Mouse (Mus musculus) adrenal gland, adult 2 months (tissue): Measurements from ENCODE around the gene Ly6g6c. TPM values are rescaled to one million over a fixed set of nuclear protein-coding genes. Genes with fewer than 3 reads are reported as not detected.

Experiments used
- DNase-seq: peaks from one replicate; pipeline ENCODE4 v3.0.0; 2021
- polyA plus RNA-seq: library from polyadenylated mRNA; depleted of rRNA; stranded (reverse); fragments of >200 nt; gene quantifications from 2 replicates; pipeline ENCODE4 v1.2.3, GENCODE M21; 2012; rRNA removed
- total RNA-seq, 2 experiments: library from RNA; stranded (reverse); gene quantifications; 2 replicates each; pipeline ENCODE4 v1.2.3; 2021

Gene Ly6g6c
- total and polyA plus RNA-seq, 3 experiments = not detected

DNA sequence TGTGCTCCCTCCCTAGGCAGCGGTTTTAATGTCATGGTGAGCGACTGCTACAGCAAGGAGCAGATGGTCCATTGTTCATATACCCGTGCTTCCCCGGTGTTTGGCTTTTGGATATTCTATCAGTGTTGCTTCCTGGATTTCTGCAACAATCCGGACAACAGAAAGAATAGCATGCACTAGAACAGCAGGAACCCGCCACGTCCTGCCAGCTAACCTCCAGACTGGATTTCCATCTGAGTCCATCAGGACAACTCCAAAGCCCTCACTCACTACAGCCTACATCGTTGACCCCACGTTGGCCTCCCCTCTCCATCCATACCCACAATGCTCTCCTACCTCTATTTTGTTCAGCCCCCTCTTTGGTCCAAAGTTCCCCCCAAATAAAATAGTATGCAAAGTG lies 46.6 kb downstream of the Ly6g6c start:
- no peak for DNase-seq

DNA sequence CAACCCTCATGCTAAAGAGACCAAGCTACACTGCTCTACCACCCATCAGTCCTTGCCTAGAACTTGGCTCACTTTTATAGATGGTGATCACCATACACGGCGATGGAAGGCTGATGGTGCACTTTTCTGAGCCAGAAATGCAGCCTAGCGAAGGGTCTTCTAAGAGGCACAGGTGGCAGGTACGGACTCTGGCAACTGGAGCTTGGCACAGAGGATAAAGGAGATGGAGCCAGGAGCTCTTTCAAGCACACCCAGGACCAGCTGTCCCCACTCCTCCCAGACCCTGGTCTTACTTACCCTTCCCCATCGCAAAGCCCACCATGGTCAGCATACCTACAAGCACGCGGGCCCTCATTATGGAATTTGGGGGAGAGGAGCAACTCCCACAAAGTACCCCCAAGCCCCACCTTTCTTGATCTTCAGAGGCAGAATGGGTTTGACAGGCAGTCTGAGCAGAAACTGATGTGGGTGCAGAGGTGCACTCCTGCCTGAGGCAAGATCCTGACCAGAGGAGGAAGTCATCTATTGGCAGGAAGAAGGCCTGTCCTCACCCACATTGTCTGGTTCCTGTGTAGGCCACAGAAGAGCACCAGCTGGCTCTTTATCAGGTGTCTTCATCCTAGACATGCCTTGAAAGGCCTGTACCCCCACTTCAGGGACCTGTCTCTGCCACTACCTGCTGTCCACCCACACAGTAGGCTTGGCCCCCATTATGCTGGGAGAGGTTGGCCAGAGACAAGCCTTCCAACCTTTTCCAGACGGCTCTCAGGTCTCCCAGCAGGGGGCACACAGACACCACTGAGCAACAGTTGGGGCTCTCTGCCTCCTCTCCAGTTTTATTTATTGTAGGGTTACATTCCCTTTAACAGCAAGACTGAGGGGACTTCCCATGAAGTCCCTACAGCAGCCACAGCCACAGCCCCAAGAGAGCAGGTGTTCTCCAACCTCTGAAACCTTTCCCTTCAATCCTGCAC lies 50.1 kb downstream of the Ly6g6c start, which contains the start of gene Ly6g5b:
Ly6g5b (minus strand) TSS at position 383 of the 974 bp plus-strand sequence.
- no peak for DNase-seq

Other genes with a start within 250 kb of the Ly6g6c start
Only the 30 nearest of the 45 such genes appear.
- gene Neu1, start 134.1 kb upstream of the Ly6g6c start, total RNA-seq = 10 to 100 TPM; 24.0 to 25.3 TPM
- 47.2 and 52.8 TPM in 2 replicates for gene Neu1, start 134.1 kb upstream of the Ly6g6c start, polyA plus RNA-seq
- gene Hspa1b, start 106.2 kb upstream of the Ly6g6c start, total RNA-seq = 100 to 1,000 TPM in 1 of 2 experiments, 10 to 100 TPM in 1; 36.3 to 634 TPM
- 48.4 and 85.4 TPM in 2 replicates for gene Hspa1b, start 106.2 kb upstream of the Ly6g6c start, polyA plus RNA-seq
- under 1 TPM in 1 of 2 experiments, not detected in 1; 0.58 TPM for gene Gm20481, start 95.5 kb upstream of the Ly6g6c start, total RNA-seq
- 1.1 and 1.2 TPM in 2 replicates for gene Gm20481, start 95.5 kb upstream of the Ly6g6c start, polyA plus RNA-seq
- 100 to 1,000 TPM in 1 of 2 experiments, 10 to 100 TPM in 1; 16.3 to 253 TPM for gene Hspa1a, start 93.2 kb upstream of the Ly6g6c start, total RNA-seq
- 37.1 and 55.2 TPM in 2 replicates for gene Hspa1a, start 93.2 kb upstream of the Ly6g6c start, polyA plus RNA-seq
- under 1 TPM; 0.28 to 0.29 TPM for gene Hspa1l, start 92.7 kb upstream of the Ly6g6c start, total RNA-seq
- 0.11 and 0.17 TPM in 2 replicates for gene Hspa1l, start 92.7 kb upstream of the Ly6g6c start, polyA plus RNA-seq
- 10 to 100 TPM; 32.9 to 45.8 TPM for gene Lsm2, start 83.5 kb upstream of the Ly6g6c start, total RNA-seq
- gene Lsm2, start 83.5 kb upstream of the Ly6g6c start, polyA plus RNA-seq = 82.4 and 84.8 TPM in 2 replicates
- 10 to 100 TPM; 57.9 to 60.2 TPM for gene Vars, start 64.4 kb upstream of the Ly6g6c start, total RNA-seq
- 178 and 214 TPM in 2 replicates for gene Vars, start 64.4 kb upstream of the Ly6g6c start, polyA plus RNA-seq
- under 1 TPM; 0.26 to 0.55 TPM for gene Vwa7, start 48.8 kb upstream of the Ly6g6c start, total RNA-seq
- gene Vwa7, start 48.8 kb upstream of the Ly6g6c start, polyA plus RNA-seq = 0.97 and 1.8 TPM in 2 replicates
- gene Sapcd1, start 37.4 kb upstream of the Ly6g6c start, total RNA-seq = under 1 TPM in 1 of 2 experiments, not detected in 1; 0.79 TPM
- 0.83 and 2.0 TPM in 2 replicates for gene Sapcd1, start 37.4 kb upstream of the Ly6g6c start, polyA plus RNA-seq
- under 1 TPM; 0.75 to 0.93 TPM for gene Msh5, start 18.6 kb upstream of the Ly6g6c start, total RNA-seq
- 1.3 and 1.7 TPM in 2 replicates for gene Msh5, start 18.6 kb upstream of the Ly6g6c start, polyA plus RNA-seq
- 100 to 1,000 TPM in 1 of 2 experiments, 10 to 100 TPM in 1; 80.8 to 136 TPM for gene Clic1, start 15.4 kb upstream of the Ly6g6c start, total RNA-seq
- gene Clic1, start 15.4 kb upstream of the Ly6g6c start, polyA plus RNA-seq = 62.2 and 64.1 TPM in 2 replicates
- 10 to 100 TPM in 1 of 2 experiments, 1 to 10 TPM in 1; 7.2 to 26.6 TPM for gene Ddah2, start 6.4 kb upstream of the Ly6g6c start, total RNA-seq
- 25.9 and 35.6 TPM in 2 replicates for gene Ddah2, start 6.4 kb upstream of the Ly6g6c start, polyA plus RNA-seq
- not detected for gene Mpig6b, start 796 bp downstream of the Ly6g6c start, total RNA-seq
- gene Mpig6b, start 796 bp downstream of the Ly6g6c start, polyA plus RNA-seq = 0.06 TPM in 1 of 2 replicates, not detected in the other
- not detected for gene Ly6g6e, start 11.5 kb downstream of the Ly6g6c start, total RNA-seq
- gene Ly6g6e, start 11.5 kb downstream of the Ly6g6c start, polyA plus RNA-seq = 0.21 and 0.34 TPM in 2 replicates
- under 1 TPM in 1 of 2 experiments, not detected in 1; 0.45 TPM for gene Ly6g6d, start 12.7 kb downstream of the Ly6g6c start, total RNA-seq
- gene Ly6g6d, start 12.7 kb downstream of the Ly6g6c start, polyA plus RNA-seq = 0.57 and 1.1 TPM in 2 replicates
- not detected for gene Ly6g6f, start 20.2 kb downstream of the Ly6g6c start, total RNA-seq
- not detected in 2 replicates for gene Ly6g6f, start 20.2 kb downstream of the Ly6g6c start, polyA plus RNA-seq
- gene Abhd16a, start 23.9 kb downstream of the Ly6g6c start, total RNA-seq = 10 to 100 TPM; 71.8 to 95.8 TPM
- 219 and 291 TPM in 2 replicates for gene Abhd16a, start 23.9 kb downstream of the Ly6g6c start, polyA plus RNA-seq
- not detected for gene Ly6g5c, start 42.9 kb downstream of the Ly6g6c start, total RNA-seq
- gene Ly6g5c, start 42.9 kb downstream of the Ly6g6c start, polyA plus RNA-seq = not detected in 2 replicates
- gene Ly6g5b, start 50.0 kb downstream of the Ly6g6c start, total RNA-seq = under 1 TPM; 0.23 to 0.35 TPM
- gene Ly6g5b, start 50.0 kb downstream of the Ly6g6c start, polyA plus RNA-seq = 0.42 and 0.52 TPM in 2 replicates
- 10 to 100 TPM; 12.4 to 12.8 TPM for gene Gpank1, start 56.1 kb downstream of the Ly6g6c start, total RNA-seq
- 13.3 and 15.8 TPM in 2 replicates for gene Gpank1, start 56.1 kb downstream of the Ly6g6c start, polyA plus RNA-seq
- gene Csnk2b, start 56.7 kb downstream of the Ly6g6c start, total RNA-seq = 100 to 1,000 TPM; 212 to 337 TPM
- gene Csnk2b, start 56.7 kb downstream of the Ly6g6c start, polyA plus RNA-seq = 358 and 360 TPM in 2 replicates
- gene D17H6S53E, start 61.0 kb downstream of the Ly6g6c start, total RNA-seq = 10 to 100 TPM; 23.4 to 32.0 TPM
- 27.7 and 45.5 TPM in 2 replicates for gene D17H6S53E, start 61.0 kb downstream of the Ly6g6c start, polyA plus RNA-seq
- gene Apom, start 66.7 kb downstream of the Ly6g6c start, total RNA-seq = under 1 TPM in 1 of 2 experiments, not detected in 1; 0.78 TPM
- 0.22 TPM in 1 of 2 replicates, not detected in the other for gene Apom, start 66.7 kb downstream of the Ly6g6c start, polyA plus RNA-seq
- gene Bag6, start 69.8 kb downstream of the Ly6g6c start, total RNA-seq = 100 to 1,000 TPM; 389 to 403 TPM
- 433 and 470 TPM in 2 replicates for gene Bag6, start 69.8 kb downstream of the Ly6g6c start, polyA plus RNA-seq
- 100 to 1,000 TPM; 205 to 258 TPM for gene Prrc2a, start 99.5 kb downstream of the Ly6g6c start, total RNA-seq
- gene Prrc2a, start 99.5 kb downstream of the Ly6g6c start, polyA plus RNA-seq = 598 and 625 TPM in 2 replicates
- 1 to 10 TPM; 3.4 to 6.4 TPM for gene Aif1, start 110.7 kb downstream of the Ly6g6c start, total RNA-seq
- gene Aif1, start 110.7 kb downstream of the Ly6g6c start, polyA plus RNA-seq = 0.30 and 0.46 TPM in 2 replicates
- 1 to 10 TPM; 5.0 to 7.6 TPM for gene Lst1, start 123.1 kb downstream of the Ly6g6c start, total RNA-seq
- 3.6 and 4.6 TPM in 2 replicates for gene Lst1, start 123.1 kb downstream of the Ly6g6c start, polyA plus RNA-seq
- gene Ltb, start 129.1 kb downstream of the Ly6g6c start, total RNA-seq = 1 to 10 TPM; 1.8 to 7.7 TPM
- 5.8 and 8.5 TPM in 2 replicates for gene Ltb, start 129.1 kb downstream of the Ly6g6c start, polyA plus RNA-seq
- under 1 TPM; 0.35 to 0.52 TPM for gene Tnf, start 136.6 kb downstream of the Ly6g6c start, total RNA-seq
- 0.62 and 1.0 TPM in 2 replicates for gene Tnf, start 136.6 kb downstream of the Ly6g6c start, polyA plus RNA-seq
- under 1 TPM; 0.26 to 0.35 TPM for gene Lta, start 140.0 kb downstream of the Ly6g6c start, total RNA-seq
- 0.18 and 0.33 TPM in 2 replicates for gene Lta, start 140.0 kb downstream of the Ly6g6c start, polyA plus RNA-seq